Mouse (Mus musculus): ENCODE results near the gene Pip4k2c.
A peak's percentile ranks its signal among the peaks of the same experiment; 100 is the strongest.
"Not testable (repeated sequence)": the region's sequence is repeated elsewhere in the genome, so short reads cannot be mapped to it uniquely, and the experiment has no call there.

Gene Pip4k2c

DNA sequence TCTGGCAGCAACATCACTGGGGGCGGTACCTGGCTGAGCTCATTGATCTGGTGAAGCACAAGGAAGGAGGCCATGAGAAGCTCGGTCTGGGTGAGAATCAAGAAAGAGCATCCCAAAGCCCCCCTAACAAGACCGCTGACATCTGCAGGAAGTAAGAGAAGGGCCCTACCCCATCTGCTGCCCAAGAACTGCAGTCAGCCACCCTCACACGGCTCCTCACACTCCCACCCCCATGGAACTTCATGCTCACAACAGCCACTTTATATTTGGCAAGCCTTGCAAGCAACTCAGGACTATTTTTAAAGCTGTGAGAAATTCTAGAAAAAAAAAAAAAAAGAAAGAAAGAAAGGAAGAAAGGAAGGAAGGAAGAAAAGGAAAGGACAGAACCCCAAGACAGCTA, 2.5 kb downstream of the Pip4k2c start:
- DNase-seq = no peak

DNA sequence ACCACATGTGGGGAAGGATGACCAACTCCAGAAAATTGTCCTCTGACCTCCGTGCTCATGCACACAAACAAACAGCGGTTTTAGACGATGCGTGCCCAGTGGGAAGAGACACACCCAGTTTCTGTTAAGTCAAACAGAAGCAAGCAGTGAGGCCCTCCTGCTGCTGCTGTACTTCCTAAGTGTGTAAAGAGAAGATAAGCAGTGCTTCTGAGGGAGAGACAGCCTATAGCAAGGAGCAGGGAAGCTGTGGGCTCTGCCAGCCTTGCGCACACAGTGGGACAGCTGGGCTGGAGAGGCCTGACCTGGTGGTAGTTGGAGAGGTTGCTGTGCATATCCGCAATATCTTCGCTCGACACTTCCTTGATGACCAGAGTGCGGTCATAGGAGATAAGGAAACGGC, 6.0 kb downstream of the Pip4k2c start:
- DNase-seq = no peak

DNA sequence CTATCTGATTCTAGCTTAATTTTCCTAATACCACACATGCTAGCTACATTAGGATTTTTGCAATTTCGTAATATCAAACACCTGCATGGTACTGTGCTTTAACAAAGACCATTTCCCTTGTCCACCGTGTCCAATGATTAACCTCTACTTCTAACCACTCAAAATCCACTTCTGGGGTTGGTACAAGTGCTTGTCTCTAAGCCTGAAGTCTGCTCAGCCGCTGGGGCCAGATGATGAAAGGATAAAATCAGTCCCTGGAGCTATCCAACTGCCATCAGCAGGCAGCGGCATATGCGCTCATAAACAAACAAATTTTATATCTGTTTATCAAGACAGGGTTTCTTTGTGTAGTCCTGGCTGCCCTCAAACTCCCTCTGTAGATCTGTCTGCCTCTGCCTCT, 6.8 kb downstream of the Pip4k2c start:
- no peak for DNase-seq

DNA sequence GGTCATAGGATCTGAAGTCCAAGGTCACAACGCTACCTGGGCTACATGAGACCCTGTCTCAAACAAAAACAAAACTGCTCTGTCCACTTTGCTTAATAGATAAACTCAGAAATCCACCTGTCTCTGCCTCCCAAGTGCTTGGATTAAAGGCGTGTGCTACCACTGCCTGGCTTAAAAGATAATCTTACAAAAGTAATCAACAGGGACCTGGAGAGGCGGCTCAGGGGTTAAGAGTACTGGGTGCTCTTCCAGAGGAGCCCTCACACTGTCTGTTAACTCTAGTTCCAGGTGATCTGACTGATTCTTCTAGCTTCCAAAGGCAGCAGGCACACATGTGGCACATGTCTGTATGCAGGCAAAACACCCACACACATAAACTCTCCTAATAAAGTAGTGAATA, 8.3 kb downstream of the Pip4k2c start:
- DNase-seq = no peak

DNA sequence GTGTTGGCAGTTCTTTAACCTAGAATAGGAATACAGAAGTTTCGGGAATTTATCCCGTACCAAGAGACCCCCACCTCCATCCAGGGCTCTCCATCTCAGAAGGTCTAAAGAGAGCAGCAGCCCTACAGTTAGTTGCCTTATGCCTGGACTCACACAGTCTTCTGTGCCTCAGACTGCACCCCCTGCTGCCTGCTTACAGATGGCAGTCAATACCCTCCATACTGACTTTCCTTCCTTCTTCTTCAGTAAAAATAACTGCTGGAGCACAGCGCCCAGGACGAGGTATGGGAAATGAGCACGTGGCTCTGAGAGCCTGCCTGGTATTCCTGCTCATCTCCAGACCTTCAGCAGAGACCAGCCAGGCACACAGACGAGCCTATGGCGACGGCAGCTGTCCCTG, 11.1 kb downstream of the Pip4k2c start:
- DNase-seq = no peak

DNA sequence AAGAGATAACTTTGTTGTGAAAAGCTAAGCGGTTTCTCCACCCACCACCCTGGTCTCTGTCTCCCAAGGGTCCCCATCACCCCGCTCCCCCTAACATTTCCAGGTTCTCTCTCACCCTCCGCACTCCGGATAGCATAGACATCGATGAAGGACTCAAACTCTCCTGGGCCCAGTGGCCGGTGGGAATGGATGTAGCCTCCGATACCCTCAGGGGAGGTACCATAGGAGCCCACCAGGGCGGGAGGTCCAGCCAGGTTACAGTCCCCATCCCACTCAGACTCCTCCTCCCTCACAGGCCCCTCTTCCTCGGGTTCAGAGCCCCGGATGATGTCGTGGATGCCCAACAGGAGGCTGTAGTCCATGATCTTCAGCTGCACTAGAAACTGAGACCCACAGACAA, 11.9 kb downstream of the Pip4k2c start:
- DNase-seq = no peak

DNA sequence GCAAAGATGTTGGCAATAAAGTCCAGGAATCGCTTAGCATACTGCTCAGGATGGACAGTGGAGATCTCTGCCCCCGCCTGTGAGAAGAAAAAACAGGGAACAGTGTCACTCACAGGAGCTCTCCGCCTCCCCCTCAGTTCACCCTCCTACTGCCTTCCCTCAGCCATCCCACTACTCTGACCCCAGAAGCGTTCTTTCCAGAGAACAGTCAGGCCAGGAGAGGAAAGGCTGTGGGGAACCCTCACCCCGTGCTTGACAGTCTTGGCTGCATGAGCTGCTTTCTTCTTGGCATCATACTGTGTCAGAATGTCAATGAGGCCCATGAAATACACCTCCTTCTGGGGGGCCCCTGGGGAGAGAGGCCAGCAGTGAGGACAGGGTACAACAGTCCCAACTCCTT, 12.3 kb downstream of the Pip4k2c start:
- no peak for DNase-seq

DNA sequence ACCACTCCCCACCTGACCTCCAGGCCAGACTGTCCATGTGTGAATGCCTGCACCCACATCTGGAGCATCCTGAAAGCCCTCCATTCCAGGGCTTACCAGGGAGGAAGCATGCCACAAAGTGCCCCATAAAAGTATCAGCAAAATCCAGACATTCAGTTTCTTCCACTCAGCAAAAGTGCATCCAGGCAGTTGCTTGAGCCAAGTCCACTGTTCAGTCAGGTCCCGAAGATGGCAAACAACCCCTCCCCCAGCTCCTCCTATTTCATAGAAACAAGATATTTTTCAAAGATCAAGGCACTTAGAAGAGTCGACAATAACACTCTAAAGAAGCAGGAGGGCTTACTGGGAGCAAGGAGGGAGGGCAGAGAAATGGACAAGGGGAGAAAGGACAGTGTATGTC, 12.9 kb downstream of the Pip4k2c start:
- no peak for DNase-seq

DNA sequence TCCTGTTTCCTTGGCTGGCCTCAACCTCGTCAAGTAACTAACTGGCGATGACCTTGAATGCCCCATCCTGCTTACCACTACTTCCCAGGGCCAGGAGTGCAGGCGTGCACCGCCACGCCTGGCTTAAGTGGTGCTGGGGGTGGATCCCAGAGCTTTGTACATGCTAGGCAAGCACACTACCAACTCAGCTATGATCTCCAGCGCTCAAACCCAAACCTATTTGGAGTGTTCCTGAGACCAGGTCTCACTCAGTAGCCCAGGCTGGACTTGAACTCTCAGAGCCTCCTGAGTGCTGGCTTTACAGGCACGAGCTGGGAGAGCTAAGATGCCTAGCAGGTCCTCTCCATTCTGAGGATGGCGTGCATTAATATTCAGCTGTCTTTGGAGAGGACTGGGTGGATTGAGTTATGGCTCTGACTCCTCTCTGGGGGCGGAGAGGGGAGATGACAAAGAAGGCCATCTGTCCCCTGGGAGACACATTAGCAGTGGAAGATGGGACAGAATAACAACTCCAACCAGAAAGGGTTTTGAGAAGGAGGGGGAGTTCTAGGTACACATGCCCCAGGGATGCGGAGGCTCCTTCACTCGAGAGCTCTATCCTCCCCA, 13.8 kb downstream of the Pip4k2c start:
- DNase-seq = no peak

DNA sequence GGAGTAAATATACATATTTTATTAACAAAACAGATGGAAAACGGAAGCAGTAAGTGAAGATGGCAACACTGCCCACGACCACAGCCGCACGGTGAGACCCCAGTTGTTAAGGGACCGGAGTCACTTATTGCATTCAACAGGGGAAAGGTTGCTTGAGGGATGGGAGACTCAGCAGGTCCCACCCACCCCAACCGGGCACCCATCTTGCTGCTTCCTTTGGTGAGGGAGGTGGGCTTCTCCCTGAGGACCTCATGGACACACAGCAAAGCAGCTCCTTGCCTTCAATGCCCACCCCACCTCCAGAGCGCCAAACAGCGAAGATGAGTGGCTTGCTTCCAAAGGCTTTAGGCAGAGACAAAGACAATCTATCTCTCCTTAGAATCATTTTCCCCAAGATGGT, 14.3 kb downstream of the Pip4k2c start:
- DNase-seq = no peak

DNA sequence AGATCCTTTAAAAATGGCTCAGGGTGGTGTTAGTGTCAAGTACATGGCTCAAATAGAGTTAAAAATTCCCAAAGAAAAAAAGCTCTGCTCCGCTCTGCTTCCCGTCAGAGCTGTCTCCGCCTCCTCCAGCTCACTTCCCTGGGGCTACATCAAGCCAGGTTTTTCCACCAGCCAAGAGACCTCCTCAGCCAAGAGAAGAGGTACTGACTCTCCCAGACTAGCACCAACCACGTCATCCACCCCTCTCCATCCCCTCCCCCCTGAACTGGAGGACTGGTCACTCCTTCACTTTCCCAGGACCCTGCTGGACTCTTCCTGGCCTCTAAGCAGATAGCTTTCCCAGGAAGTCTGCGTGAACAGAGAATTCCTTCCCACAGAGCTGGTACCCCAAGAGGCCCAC, 15.0 kb downstream of the Pip4k2c start:
- peak; percentile 67 for DNase-seq

DNA sequence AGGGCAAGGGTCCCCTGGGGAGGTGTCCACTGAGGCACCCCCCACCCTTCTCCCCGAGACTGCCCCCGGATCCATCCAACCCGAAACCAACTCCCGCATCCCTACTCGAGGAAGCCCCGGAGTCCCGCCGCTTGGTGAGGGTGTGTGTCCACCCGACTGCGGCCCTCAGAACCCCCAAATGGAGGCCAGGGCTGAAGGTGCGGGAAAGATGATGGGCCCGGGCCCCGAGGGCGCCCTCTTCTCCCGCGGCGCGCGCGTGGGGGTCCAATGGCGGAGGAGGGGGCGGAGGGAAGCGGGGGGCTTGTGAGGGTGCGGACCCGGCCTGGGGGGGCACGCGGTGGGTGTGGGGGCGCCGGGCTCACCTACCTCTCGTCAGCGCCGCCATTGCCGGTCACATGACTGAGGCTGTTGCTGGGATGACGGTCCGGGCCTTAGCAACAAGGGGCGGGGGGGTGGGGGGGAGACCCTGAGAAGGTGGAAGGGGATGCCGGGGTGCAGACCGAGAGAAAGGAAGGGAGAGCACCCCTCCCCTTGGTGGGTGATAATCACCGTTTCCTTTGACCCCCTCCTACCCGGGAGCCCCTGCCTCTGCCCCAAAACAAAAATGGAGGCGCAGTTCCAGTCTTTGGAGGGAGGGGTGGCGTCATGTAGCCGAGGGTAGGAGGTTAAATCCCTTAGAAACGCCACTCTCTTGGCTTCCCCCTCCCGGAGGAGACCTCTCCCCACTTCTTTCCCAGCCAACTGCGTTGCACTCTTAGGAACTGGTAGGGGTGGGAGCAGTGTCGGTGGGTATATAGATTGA, 15.9 kb downstream of the Pip4k2c start, which contains the start of gene Dtx3:
Gene Dtx3 (minus strand): TSS at position 401 of the 802 bp plus-strand sequence.
- DNase-seq = no peak

DNA sequence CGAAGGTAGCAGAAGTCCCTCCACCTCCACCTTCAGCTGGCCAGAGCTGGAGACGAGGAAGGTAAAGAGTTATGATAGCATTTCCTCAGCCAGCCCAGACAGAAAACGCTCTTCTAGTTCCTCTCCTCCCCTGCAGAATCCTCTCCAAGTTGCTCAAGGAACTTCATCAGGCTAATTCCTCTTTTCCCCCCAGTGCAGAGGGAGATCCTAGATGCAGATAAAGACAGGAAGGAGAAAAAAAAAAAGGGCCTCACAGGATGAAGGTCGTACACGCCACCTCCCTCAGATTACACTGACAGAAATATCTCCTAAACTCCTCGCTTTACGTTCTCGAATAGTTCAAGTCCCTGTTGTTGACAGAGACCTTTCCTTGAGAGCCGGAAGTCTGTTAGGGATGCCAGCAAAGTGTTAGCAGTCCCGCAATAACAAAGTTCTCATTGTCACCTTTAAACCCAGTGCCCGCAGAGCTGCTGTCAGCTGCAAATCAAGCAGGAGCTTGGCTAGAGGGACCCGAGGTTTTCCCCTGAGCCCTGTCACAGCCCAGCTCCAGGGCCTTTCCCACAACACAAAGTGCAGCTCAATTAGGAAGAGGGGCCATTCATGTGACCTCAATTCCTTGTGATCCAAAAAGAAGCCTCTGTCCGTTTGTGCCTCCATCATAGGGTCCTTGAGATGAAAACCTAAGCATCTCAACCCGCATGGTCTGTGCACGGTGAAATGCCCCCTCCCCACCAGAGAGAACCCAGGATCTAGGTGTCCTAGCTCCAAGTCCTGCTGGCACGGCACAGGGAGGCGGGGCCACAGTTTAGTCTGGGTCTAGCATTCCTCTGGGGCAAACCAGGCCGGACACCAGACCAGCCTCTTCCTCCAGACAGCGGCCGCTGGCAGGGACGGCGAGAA, 16.7 kb downstream of the Pip4k2c start:
- no peak for DNase-seq

DNA sequence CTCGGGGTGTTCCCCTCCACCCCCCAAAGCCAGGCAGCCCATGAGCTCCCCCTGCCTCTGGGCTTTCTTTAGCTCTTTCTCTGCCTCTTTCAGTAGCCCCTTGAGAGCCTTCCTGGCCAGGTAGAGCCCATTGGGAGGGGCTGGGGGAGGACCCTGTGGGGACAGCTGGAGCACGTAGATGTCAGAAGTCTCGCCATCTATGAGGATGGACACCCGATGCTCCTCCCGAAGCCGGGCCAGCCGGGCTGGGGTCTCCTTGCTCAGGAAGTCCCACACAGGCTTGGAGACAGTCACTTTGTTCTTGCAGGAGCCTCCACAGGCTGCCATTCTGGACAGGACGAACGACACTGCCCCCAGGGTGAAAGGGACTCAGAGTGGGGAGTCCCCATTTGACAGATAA, 18.4 kb downstream of the Pip4k2c start:
- no peak for DNase-seq

DNA sequence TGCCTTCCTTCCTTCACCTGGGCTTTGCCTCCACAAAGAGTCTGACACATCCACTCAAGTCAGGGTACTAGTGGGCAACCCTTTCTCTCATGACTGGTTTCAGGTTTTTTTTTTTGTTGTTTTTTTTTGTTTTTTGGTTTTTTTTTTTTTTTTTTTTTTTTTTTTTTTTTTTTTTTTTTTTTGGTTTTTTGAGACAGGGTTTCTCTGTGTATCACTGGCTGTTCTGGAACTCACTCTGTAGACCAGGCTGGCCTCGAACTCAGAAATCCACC, 19.4 kb downstream of the Pip4k2c start:
- DNase-seq = not testable (repeated sequence)

DNA sequence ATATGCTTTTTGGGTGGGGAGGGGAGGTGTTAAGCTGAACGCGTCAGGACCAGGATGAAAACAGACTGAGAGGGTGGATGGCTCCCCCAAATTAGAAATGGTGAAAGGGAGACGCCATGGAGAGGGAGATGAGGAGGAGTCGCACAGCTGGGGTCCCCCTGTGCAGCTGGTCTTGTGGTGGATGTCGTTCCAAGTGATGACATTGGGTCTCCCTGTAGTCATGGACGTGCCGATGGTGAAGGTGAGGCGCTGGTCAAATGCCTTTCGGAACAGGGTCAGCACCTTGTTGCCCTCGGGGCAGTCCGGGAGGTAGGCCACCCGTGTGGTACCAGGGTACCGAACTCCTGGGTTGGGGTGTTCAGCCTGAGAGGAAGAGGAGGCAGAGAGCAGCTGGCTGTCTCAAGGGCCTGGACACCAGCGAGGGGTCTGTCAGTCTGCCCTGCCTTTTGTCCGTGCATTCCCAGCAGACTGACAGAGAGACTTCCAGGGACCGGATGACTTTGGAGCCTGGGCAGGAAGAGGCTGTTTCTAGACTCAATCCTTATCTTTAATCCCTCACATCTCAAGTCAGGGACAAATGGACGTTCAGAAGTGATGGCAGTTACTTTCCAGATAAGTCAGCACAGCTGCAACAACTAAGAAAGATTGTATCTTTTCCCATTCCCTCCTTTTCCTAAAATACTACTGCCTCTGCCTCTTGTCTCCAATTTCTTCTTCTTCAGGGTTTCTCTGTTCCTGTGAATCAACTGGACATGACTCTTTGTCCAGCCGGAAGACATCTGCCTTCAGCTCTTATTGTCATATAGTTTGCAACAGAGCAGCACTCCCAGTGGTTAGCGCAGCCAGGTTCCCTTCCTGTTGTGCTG, 20.0 kb downstream of the Pip4k2c start:
- DNase-seq = no peak

DNA sequence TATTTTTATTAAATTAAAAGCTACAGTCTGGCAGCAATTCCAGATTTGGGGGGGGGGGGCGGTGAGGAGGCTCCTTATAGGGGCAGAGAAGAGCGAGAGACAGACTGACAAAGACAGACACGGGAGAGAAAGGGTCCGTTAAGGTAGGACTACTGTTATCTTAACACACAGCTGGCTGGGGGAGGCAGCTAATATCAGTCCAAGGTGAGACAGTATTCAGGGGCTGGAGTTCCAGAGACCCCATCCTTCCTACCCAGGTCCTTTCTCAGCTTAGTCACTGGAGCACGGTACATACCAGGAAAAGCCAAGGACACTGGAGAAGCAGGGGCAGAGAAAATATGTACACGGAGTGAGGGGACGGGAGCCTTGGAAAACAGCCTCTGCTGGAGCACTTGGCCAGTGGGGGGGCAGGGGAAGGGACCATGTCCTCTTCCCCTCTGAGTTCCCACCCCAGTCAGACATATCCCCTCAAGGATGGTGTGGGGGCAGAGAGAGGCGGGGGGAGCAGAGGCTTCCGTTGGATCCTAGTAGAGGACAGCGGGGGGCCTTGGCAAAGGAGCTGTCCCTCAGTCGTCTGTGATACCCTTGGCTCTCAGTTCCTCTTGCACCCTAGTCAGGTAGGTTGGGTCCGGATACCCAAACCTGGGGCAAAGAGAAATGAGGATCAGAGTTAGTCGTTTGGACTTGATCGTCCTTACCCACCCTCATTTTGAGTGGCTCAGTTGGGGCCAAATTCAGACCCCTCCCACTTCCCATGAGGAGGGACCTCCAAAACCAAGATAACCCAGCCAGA, 20.8 kb downstream of the Pip4k2c start:
- no peak for DNase-seq

DNA sequence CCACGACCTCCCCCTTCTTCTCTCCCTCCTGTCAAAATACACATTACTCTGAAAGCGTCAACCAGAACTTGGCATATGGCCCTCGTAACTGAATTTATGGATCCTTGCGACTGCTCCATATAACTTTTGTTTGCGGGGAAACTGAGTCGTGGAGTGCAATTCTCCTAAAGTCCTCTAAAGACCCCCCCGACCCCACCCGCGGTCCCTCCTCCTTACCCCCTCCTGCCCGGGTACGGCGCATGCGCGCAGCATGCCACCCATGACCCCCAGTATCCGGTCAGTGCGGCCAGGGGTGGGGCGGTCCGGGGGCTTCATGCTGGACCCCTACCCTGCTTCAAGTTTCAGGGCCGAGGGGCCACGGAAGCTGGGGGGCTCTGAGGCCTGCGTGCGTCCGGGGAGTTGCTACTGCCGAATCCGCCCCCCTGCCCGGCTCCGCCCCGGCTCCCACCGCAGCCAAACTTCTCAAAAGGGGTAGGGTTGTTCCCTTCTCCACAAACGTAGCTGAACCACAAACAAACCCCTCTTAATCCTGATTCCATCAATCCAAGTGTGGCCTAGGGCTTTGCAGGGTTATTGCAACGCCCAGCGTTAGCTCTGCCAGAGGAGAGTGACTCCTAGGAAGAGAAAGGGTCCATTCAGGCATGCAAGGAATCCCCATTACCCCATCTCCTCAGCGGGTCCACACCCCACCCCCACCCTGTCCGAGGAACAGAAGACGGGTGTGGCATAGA, 21.6 kb downstream of the Pip4k2c start, which contains the start of gene Arhgef25:
Gene Arhgef25 (minus strand): TSS at position 433 of the 731 bp plus-strand sequence.
- no peak for DNase-seq

DNA sequence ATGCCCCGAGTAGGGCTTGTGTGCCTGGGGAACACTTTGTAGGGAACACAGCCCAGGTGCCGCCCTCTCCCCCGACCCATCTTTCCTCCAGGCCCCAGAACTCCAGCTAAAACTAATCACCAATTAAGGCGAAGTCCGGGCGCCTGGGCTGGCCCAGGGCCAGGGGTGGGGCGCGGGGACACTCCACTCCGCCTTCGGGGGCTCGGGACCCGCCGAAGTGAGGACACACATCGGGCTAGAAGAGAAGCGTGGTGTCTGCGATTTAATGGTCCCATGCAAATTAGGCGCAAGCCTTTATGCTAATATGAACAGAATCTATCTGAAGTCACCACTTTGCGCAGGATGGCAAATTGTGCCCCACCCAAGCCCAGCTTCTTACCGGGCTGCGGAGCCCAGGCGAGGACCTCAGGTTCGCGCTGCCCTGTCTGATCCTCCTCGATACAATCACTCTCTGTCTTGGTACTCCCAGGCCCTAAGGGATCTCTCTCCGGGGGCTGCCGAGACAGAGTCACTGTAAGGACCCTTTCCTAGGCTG, 22.2 kb downstream of the Pip4k2c start:
- peak; percentile 31 for DNase-seq

DNA sequence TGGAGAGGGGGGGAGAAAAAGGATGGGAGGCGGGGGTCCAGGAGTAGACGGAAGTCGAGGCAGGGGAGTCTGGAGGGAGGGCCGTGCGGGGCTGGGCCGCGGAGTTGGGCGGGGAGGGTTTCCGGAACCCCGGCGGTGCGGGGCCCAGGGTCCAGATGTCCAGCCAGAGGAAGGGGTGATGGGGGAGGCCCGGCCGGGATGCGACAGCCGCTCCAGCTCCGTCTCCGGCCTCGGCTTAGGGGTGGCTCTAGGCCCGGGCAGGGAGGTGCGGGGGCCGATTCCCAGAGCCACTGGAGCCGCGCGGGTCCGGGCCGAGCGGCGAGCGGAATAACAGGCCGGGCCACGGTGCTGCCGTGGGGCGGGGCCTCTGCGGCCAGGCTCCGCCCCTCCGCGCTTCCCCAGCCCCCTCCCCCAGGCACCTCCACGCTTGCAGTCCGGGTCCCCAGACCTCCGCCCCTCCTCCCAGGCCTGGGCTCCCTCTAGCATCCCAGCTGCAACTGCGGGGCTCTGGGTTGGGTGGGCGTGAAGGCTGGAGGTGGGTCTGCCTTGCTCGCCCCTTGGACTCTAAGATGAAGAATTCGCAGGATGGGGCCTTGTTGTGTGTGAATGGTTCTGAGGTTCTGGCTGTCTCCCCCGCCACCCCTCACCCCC, 22.8 kb downstream of the Pip4k2c start:
- DNase-seq = peak; percentile 66

Data from right cerebral cortex, postnatal 25 days (tissue).